Mouse (Mus musculus): ENCODE results near the gene Ifna5.

The Ifna5 gene

DNA sequence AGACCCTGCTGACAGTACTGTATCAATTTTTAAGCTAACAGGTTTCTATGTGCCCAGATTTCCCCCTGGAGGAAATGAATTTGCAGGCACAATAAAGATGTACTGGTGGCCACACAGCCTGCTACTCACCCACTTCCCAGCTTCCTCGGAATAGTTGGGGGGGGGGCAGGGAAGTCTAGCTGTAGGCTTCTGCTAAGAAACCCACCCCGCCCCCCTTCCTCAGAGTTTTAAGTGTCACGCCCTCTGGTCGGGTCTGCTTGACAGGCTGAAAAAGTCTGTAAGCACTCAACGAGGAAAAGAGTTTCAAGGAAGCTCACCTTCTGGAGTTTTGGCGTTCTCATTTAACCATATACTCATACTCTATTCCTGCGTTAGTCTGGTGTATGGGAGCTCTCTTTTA is 28.0 kb downstream of the Ifna5 start:
- DNase-seq (ENCODE audit: low read depth, low spot score) = no peak

DNA sequence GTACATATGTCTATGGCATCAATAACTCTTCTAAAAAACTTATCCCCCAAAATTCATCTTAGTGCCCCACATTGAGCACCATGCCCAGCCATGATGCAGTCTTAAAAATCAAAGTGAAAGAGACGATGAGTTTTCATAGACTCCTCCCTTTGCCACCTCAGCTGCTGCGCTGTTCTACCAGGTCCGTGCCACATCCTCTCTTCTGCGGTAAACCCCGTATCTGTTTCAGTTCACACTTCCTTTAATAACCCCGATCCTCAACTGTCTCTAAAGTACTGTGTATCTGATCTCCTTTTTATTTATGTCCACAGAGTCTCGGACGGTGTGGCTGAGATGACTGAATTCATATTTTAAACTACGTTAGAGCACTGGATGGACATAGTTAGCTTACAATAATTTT is 29.3 kb downstream of the Ifna5 start:
- DNase-seq (ENCODE audit: low read depth, low spot score) = no peak

DNA sequence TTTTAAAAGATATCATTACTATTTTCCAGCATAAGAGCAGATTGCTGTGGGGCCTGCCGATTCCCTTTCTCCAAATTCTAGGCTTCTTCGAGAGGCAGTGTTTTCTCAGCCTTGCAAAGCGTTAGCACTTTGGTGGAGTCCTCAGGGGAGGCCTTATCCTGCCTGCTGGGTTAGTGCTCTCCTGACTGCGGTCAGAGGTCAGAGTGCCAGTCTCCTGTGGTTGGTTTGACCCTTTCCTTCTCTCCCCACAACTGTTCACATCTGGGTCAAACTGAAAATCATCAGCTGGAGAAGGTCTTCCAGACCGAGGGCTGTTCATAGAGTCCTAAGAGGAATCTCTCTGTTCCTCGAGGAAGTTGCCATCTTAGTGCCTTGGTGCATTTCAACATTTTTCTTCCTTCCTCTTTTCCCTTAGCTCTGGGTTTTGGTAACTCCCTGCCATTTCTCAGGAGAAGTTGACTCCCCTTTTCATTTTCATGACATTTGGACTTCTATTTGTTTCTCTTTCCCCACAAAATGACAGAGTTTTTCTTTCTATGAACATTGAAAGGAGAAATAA is 29.8 kb downstream of the Ifna5 start:
- no peak for DNase-seq (ENCODE audit: low read depth, low spot score)

DNA sequence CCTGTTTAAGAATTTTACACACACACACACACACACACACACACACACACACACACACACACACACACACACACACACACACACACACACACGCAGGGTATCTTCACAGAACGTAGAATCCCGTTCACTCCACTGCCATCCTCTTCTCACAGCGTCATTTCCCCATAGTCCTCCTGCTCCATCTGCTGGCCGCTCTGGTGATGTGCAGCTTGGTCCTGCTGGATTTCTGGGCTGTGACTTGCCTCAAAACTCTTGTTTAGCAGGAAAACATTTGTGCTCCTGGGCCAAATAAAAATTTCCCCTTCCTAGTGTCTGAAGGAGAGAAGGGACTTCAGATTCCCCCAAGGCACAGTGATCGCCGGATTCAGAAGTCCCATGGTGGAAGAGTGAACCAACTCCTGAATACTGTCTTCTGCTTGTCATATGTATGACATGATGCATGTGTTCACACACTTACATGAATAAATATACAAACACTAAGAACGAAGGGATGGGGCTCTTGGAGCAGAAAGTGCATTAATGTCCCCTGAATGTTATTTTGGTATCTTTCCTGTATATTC is 32.1 kb downstream of the Ifna5 start:
- DNase-seq (ENCODE audit: low read depth, low spot score) = peak; percentile 34

DNA sequence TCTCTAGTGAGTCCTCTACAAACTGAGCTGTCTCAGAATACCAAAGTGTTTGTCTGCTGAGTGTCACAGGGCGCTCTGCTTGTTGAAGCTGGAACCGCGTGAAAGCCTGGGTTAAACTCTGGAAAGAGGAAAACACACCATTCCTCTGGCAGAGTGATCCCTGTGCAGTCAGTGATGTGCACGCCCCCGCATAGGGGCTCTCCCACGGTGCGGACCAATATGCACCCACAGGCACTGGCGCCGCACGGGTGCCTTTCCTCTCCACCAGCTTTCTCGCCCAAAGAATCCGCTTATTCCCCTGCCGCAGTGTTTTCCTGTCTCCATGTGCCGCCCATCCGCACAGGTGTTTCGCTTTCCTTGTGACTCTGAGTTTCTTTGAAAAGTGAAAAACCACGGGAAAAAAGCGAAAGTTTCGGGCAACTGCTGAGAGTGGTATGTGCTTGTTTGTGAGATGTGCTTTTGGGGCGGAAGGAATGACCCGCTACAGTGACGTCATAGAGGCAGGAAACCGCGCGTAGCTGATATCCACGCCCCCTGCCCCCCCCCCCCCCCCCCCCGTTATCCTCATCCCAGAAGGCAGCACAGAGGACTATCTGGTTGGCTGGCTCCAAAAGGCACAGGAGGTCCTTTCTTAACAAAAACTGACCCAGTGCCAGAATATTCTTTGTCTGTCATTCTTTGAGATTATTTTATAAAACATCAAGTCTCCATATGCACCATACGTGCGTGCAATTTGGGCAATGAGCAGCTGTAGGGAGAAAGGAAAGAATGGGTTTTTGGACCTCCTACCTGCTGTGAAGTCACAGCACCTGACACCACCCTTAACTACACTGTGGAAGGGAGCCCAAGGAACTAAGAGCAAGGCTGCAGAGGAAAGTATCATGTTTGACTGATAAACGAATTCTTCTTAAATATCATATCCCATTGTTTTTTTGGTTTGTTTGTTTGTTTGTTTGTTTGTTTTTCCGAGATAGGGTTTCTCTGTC is 32.9 kb downstream of the Ifna5 start:
- DNase-seq (ENCODE audit: low read depth, low spot score) = no peak

DNA sequence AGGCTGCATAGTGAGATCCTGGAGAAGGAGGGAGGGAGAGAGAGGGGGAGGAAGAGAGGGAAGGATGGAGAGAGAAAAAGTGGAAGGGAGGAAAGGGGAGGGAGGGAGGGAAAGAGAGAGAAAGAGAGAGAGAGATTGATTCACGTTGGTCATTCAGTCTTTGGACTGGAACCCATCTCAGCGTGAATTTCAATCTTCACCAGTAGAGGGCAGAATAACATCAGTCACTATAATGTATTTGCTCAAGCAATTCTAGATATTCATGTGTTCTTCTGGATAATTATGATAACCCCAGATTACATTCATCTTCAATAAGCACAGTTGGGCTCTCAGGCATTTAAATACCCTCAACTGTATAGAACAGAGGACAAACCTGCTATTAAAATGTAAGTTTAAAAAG is 37.4 kb downstream of the Ifna5 start:
- DNase-seq (ENCODE audit: low read depth, low spot score) = no peak

DNA sequence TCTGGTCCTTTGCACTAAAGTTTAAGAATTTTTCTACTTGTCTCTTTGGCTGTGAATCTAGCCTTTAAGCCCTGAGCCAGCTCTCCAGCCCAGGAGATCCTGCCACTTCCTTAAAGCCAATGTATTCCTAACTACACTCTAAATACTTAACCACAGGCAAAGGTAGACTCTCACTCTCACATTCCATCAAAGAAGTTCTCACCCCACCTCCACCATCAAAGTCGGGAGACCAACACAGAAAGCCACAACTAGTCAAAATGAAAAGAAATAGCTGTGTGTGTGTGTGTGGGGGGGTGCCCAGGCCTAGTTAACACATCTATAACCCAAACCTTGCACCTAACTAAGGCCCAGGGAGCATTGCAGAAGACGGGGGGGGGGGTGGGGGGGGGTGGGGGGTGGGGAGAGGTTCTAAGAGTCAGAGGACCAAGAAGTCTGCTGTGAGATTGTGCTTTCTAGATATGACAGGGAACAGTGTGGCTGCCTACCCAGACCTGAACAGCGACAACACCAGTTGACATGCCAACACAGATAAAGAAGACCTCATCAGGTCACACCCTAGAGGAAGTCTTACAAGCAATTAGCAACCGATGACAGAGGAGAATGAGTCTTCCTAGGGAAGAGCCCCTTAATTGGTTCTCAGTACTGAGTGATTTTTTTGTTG is 40.2 kb downstream of the Ifna5 start:
- DNase-seq (ENCODE audit: low read depth, low spot score) = no peak

DNA sequence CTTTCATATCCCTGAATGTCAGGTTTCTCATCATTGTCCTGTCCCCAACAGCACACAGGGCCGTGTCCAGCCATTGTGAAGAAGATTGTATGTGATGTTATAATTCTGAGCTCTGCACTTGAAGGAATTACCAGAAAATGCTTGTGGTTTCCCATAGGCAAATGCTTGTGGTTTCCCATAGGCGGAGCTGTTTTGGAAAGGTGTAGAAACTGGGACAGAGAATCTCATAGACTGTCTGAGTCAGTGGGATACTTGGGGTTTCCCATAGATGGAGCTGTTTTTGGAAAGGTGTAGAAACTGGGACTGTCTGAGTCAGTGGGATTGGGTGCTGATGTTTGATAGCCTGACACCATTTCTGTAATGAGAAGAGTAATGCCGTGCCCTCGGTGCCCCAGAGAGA is 41.2 kb downstream of the Ifna5 start:
- no peak for DNase-seq (ENCODE audit: low read depth, low spot score)

DNA sequence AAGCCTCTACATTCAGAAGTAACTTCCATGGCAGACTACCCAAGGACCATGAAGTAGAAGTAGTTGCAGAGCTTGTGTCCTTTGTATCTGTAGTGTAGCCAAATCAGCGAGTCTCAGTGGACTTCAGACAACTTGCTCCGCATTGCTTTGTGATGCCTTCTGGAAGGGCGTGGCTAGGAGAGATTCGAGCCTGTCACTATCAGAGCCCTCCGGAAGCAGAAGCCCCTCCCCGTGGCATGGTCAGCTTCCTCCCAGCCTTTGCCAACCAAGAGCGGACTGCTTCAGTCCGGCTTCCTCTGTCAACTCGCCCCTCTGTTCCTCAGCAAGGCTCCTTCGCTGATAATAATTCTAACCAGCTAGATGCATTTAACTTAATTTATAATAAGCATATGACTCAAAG is 42.9 kb downstream of the Ifna5 start:
- DNase-seq (ENCODE audit: low read depth, low spot score) = no peak

DNA sequence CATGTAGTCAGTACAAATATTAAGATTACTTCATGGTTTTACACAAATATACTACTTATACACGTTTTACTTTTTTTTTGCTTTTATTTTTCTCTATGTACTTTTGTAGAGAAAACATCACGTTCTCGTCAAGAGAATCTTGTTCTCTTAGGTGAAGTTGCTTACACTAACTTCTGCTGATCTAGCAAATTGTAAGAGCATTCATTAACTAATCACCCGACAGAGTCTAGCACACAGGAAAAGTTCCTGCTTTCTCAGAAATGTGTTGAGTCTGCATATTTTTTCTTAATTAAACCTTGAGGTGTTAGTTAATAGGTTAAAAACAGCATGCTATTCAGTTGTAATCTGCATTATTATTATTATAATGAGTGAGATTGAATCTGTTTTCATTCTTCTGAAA is 43.4 kb downstream of the Ifna5 start:
- no peak for DNase-seq (ENCODE audit: low read depth, low spot score)

DNA sequence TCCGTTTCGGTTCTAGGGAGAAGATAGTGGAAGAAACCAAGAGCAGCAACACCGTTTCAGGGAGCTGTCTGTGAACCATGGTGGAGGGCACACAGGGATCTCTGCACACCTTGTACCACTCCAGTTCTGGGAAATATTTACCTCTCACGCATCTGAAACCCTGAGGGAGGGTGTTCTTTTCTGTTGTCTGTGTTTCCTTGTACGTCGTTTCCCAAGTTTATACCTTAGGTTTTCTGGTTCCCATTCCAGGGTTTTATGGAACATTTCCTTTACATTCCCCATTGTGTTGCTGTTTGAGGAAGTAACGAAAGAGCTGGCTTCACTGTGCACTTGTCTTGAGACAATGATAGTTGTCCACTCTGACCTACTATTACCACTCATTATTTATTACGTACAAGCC is 44.8 kb downstream of the Ifna5 start, which contains the start of gene Ifne:
Ifne (minus strand) TSS at position 101 of the 400 bp plus-strand sequence.
- DNase-seq (ENCODE audit: low read depth, low spot score) = no peak
